Mouse (Mus musculus): ENCODE data around the gene Lpar1.

Gene Lpar1

DNA sequence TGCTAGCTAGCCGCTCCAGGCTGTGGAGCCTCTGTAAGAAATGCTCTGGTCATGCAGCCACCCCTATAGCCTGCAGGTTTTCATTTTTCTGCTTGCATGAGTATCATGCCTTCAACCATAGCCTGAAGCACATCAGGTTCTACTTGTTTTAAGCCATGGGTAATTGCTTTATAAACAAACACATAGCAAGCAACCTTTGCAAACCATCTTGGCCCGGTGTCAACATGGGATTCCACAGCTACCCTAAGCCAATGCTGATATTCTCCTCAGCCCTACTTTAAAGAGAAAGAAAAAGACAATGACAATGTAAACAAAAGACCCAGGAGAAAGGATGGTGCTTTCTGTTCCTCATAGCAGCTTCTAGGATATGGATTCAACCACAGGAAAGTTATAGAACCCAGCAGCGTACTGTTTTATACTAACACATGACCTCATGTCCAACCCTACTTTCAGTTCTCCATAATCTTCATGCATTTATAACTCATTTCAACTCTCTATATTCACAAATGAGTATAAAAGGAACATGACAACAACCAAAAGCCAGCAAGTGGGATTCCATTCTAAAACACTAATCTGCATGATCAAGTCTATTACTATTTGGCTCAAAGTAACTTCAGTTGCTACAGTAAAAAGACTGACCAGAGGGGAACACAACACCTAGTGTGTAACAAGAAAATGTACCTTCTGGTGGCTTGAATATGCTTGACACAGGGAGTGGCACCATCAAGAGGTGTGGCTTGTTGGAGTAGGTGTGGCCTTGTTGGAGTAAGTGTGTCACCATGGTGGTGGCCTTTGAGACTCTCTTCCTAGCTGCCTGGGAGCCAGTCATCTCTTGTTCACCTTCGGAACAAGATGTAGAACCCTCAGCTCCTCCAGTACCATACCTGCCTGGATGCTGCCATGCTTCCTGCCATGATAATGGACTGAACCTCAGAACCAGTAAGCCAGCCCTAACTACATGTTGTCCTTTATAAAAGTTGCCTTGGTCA lies 46.9 kb downstream of the Lpar1 start:
- DNase-seq (ENCODE audit: low spot score in 2 of 2), result no peak

DNA sequence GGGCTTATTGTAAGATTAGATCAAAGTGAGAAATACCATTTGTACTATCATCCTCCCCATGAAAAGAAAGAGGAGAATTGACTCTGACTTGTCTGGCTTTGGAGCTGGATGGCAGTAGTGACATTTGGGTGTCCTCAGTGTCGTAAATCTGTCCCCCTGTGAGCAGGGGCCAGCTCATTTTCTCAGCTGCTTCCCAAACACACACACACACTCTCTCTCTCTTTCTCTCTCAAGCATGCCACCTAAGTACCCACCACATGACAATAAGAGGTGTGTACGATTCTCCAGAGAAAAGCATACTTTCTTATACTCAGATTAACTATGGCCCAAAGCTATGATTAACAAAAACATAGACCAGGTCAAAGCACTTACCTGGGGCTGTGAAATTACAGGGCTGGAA lies 49.4 kb downstream of the Lpar1 start:
- no peak for DNase-seq (ENCODE audit: low spot score in 2 of 2)

DNA sequence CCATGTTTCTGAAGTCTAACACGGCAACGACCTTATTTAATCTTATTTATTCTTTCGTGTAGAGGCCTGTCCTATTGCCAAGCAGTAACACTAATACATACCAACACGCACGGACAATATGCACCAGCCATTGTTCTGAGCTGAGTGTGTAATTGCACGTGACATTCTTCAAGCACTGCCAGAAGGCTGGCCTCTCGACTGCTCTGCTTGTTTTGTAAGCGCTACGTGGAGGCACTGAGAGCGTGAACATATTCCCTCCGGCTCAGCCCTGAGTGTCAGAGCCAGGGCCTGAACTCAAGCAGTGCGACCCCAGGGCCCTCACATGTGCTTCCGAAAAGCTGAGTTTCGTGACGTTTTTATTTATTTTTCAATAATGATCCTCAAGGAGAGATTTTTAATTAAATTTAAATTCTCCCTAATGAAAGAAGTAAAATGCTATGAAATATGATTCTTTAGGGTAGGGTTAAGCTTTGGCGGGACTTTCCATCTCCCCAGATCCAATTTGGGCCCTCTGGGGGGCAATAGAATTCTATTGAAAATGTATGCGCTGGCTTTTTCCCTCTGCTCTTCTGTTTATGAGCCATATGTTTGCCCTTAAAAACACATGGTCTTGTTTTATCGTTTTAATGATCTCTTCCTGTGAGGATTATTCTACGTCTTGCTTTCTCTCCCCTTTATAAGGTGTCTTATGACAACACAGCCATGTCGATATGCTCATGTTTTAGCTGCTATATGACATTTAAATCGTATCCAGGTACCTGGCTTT lies 52.5 kb downstream of the Lpar1 start:
- DNase-seq (ENCODE audit: low spot score in 2 of 2), result no peak

DNA sequence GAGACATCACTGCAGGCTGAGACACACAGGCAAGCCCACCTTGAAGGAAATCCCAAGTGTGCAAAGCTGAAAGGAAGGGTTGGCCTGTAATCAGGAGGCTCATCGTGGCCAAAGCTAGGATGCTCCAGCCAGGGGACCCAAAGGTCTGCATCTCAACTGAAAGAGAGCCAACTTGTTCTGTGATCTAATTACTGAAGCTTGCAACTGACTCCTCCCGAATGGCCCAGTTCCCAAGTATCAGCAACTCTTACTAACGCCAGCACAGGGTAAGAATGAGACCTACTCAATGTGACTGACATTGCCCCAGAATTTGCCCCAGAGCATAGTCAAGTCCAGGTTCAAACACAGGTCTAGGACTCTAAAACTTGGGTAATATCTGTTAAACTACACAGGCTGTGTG lies 53.9 kb downstream of the Lpar1 start:
- DNase-seq (ENCODE audit: low spot score in 2 of 2), result no peak

DNA sequence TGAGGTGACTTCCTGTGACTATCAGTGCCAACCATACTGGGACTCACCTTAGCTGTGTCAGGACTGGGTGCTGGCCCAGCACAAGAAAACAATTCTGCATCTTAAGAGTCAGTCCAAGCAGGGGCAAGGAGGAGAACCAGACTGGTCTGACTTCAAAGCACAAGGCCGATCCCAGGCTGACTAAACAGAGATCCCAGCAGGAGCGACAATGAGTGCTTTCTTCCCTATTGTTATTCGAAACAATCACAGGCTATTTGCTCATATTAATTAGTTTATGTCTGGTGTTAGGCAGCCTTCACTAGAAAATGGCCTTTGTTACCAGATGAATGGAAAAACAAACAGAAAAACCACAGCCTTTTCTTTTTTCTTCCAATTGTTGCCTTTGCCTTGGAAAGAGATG lies 54.5 kb downstream of the Lpar1 start:
- no peak for DNase-seq (ENCODE audit: low spot score in 2 of 2)

DNA sequence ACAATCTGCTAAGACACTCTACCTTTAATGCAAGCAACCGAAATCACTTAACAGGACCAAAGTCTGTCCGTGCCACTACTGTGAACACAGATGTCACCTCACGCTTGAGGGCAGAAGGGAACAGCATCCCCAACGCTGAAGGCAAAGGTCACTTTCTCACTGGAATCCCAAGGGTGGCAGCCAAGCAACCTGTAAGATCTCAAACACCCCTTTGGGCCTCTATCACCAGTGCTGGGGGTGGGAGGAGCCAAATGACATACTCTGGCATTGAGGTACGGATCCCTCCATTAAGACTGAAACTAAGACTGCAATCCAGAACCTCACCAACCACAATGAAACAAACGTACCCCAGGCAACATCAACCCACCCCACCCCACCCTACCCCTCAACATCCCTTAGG lies 55.0 kb downstream of the Lpar1 start:
- no peak for DNase-seq (ENCODE audit: low spot score in 2 of 2)

DNA sequence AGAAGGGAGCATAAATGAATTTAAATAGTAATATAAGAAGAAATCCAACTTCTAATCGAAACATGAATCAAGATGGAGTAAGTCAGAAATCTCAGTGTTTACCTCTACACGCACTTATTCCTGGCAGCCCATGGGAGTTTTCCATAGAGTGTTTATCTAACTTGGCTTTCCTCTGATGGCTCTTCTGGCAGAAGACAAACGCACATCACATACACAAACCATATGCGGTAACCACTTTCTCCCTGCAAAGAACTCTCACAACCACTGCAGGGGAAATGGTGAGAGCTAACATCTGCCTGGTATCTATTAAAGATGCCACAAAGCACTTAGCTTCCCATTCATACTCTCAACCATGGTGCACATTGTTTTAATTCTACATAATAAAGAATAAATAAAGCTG lies 56.4 kb downstream of the Lpar1 start:
- DNase-seq (ENCODE audit: low spot score in 2 of 2), result no peak

DNA sequence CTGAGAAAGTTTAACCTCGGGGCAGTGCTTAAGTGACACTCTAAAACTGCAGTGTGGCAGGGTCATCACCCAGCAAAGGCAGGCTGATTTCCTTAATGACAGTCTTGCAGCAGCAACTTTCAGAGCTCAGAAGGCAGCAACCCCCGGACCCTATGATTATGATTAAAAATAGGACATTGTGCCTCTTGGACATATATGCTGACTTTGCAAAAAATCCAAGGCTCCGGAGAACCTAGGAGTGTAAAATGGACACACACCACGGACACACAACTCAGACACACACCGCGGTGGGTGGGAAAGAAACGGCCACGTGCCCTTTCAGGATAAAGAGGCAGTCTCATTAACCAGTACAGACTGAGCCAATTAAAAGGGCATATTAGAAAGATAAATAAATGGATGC lies 57.0 kb downstream of the Lpar1 start:
- DNase-seq (ENCODE audit: low spot score in 2 of 2), result no peak

DNA sequence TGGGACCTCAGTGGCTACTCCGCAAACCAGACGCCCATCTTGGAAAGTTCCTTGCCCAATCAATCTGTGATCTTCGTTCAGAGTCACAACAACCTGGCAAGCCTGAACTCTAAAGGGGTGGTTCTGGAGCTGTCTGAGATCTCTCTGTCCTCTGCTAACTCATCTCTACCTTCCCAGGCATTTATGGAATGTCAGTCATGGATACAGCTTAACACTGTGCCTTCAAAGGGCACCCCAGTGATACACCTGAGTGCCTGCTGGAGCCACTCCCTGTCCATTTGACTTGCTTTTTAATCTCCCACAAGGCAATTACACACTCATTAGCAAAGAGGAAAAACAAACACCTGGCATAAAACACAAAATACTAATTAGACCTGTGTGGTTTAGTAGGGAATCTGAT lies 62.0 kb downstream of the Lpar1 start:
- no peak for DNase-seq (ENCODE audit: low spot score in 2 of 2)

DNA sequence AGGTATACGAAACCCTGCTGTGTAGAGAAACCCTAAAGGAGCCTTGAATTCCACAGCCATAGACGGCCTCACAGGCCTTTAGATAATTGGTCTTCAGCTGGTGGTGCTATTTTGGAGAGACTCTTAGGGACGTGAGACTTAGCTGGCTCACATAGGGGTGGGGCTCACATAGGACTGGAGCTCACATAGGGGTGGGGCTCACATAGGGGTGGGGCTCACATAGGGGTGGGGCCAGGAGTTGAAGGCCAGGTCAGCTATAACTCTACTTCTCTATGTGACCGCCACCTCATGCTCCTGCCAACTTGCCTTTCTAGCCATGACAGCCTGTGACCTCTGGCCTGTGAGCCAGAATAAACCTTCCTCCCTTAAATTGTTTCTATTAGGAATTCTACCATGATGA lies 63.3 kb downstream of the Lpar1 start:
- no peak for DNase-seq (ENCODE audit: low spot score in 2 of 2)

DNA sequence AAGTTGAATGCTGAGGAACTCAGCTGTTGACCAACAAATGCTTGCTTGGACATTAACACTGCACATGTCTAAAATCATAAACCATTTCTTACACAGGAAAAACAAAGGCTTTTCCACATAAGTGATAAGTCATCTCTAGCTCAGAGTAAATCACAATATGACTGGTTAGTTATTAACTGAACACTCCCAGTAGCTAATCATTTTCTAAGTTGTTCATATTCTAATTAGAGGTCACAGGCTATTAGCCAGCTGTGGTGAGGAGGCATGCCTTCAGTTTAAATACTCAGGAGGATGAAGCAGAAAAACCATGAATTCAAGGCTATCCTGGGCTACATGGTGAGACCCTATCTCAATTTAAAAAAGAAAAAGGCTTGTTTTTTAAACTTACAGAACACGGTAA lies 75.1 kb downstream of the Lpar1 start:
- no peak for DNase-seq (ENCODE audit: low spot score in 2 of 2)

DNA sequence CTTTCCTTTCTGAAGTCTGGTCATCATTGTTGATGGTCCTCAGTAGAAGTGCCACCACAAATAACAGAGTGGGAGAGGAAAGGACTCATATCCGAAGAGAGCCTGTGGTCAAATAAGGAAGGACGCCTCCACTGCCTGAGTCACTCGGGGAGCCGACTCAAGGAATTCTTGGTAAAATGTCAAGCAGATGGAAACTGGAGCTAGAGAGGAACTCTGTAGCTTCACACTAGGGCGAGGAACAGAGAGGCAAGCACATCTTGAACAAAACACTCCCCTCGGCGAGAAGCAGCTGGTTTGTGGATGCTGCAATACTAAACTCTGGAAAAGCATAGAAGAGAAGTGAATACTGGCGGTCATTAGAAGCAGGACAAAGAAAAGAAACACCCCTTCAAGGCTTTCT lies 76.0 kb downstream of the Lpar1 start:
- DNase-seq (ENCODE audit: low spot score in 2 of 2), result no peak

DNA sequence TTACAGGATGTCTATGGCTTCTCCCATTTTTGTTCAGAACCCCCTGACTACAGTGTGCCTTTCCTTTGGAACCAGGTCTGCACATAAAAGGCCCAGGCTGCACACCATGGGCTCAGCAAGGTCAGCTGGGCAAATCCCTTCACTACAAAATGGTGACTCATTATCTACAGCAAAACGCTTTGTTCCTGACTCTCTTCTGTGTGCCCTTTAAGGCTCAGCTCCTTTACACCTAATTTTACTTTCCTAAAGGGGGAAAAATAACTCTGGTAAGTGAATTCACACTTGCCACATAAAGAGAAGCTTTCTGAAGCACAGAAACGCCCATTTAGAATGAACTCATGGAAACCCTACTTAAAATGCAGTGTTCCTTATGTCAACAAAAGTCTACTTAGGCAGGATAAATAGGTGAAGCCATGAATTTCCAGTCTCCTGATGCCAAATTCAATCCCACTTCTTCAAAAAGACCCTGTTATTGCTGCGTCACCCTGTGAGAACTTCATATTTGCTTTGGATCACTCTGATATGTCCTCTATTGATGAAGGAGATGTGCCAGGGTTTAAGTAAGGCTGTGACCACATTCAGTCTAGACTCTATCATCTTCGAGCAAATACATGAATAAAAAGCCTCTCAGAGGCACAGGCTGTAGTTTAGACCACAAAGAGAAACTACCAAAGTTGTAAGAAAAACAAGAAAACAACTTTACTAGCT lies 82.3 kb downstream of the Lpar1 start:
- no peak for DNase-seq (ENCODE audit: low spot score in 2 of 2)

DNA sequence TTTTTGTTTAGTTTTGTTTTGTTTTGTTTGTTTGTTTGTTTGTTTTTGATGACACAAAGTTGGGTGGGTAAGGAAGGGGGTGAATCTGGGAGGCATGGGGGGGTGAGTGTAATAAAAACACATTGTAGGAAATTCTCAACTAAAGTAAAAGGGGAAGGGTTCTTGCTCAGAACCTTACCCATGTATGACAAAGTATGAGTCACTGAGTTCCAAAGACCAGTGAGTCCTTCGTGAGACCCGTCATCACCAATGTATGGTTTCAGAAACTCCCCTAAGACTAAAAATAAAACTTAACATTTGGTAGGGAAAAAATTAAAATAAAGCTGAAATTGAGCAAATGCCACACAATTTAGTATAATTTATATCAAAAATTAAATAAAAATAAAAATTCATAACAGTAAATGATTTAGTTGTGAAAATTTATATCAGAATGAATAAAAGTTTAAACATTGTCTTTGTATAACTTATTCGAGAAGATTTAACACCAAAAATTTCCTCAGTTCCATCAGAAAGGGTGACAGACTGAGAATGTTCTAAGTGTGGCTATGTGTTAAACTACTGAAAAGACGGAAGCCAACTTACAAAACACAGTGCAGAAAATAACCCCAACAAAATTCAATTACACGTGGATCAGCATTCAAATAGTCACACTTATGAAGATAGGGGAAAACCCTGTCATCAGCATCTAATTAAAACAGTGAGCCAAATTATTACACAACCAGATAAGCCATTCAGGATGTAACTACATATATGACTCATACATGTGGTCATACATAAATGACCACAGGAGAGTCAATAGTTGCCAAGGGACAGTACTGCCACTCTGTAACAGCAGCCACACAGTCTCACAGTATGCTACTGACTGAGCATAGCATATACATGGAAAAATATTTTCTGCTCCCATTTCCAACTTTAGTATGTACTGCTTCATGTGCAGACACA lies 83.8 kb downstream of the Lpar1 start:
- no peak for DNase-seq (ENCODE audit: low spot score in 2 of 2)

DNA sequence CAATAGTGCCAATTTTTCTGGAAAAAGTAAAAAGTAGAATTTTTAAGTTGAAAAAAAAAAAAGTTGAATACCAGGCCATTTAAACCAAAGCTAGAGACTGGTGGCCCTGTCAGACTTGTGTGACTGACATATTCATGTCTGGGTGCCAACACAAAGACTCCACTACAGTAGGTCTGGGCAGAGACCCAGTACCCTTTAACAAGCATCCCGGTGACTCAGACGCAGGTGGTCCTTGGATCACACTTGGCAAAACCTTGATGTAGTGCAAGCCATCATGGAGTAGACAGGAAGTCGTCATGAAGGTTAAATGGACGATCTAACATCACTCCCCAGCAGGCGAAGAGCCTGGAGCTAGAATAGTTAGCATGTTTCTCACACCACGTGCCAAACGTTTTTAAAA lies 84.7 kb downstream of the Lpar1 start:
- no peak for DNase-seq (ENCODE audit: low spot score in 2 of 2)

DNA sequence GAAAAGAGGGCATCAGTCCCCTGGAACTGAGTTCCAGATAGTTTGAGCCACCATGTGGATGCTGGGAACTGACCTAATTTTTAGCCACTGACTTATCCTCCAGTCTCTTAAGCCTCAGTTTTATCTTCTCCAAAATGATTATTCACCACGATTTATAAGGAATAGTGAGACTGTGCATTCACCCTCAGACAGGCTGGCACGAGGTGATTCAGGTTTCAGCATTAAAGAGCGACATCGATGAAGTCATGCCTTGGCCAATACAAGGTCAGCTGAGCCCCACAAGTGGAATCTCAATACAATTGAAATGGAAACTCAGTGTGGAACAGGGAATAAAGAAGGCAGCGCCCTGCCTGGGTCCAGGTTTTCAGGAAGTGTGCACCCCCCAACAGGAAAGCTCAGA lies 88.1 kb downstream of the Lpar1 start:
- DNase-seq (ENCODE audit: low spot score in 2 of 2), result no peak

DNA sequence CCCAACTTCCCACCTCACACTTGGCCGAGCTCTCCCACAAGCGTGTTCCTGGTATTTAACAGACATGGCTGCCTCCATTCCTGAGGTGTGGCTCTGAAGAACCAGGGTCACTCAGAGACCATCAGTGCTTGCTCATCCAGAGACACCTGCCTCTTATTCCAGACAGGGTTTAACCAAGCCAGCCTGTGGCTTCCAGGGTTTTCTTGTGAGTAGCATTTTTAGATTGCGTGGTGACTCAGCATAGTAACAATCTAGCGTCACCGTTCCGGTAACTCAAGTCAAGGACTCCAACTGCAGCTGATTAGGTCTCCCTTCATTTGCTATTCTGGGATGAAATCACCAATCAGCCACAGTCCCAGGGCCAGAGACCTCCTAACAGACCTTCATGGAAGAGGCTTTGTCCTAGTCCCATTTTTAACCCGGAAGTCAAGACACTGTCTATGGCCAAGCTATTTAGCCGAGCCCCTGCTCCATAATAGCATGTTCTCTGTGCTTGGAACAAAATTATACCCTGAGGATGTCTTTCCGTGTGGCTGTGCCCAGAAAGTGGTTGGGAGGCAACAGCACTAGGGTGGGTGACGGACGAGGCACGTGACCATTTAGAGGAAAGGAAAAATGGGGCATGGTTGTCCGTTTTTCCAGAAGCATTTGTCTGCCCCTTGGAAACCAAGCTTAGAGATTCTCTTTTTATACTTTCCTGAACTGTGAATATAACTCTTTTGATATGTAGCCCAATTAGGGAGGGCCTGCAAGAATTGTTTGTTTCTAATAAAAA lies 89.1 kb downstream of the Lpar1 start:
- DNase-seq (ENCODE audit: low spot score in 2 of 2), result no peak

DNA sequence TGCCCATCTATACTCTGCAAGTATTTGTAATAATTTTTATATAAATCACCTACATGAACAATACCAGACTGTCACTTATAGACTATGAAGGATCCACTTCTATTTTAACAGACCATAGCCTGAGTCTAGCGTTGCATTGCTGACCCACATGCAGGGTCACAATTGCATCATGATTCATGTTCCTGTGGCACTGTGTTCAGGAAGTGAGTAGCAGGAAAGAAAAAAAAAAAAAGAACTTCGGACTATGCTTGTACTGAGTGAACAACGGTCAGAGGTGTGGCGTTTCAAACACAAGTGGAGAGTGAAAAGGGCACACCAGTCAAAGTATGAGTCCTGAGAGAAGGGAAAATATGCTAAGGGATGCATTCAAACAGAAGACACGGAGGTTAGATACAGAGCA lies 90.7 kb downstream of the Lpar1 start:
- DNase-seq (ENCODE audit: low spot score in 2 of 2), result no peak

DNA sequence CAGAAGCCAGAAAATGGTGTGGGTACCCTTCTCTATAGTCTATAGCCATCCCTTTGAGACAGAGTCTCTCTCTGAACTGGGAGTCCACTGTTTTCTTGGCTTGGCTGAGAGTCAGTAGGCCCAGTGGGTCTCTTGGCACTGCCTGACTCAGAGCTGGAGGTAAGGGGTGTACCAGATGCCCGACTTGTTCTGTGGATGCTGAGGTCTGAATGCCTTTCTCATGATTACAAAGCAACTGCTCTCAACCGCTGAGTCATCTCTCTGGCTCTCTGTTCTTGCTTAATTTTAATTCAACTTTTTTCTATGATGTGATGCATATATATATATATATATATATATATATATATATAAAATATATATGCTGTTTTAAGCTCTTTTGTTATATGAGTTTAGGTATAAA lies 91.1 kb downstream of the Lpar1 start:
- no peak for DNase-seq (ENCODE audit: low spot score in 2 of 2)

DNA sequence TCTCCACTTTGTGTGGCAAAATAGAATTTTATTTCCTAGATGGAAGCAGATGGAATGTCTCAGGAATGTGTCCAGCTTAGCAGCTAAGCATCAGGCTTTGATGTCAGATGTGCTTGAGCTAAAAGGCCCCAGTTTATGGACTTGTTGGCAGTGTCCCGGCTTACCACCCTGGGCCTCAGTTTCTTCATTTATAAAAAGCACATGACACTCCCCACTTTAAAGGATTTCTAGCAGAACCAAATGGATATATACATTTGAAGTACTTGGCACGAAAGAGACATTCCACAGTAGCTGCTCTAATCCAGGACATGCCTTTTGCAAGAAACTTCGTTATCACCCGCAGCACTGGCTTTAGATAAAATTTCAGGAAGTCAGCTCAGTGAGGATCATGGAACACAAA lies 100.4 kb downstream of the Lpar1 start:
- no peak for DNase-seq (ENCODE audit: low spot score in 2 of 2)

DNA sequence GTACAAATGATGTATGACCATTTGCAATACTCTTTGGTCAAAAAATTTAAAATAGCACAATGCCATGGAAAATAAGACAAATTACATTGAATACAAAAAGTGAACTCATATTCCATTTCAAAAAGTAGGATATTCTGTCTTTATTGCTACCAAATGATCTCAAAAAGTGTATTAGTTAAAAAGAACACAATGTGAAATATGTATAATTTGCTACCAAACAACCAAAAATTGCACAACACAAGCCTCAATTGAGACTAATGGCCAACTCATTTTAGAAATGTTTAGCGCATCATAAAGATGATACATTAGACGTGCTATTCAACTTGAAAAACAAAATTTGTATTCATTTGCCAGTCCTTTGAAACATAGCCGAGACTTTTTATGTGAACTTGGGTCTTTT lies 104.9 kb downstream of the Lpar1 start:
- no peak for DNase-seq (ENCODE audit: low spot score in 2 of 2)
